Mouse (Mus musculus) liver, adult 2 months (tissue): ENCODE measurements at regions not wholly inside any gene's neighbourhood (a gene's known extent, or its start where the extent isn't known, plus 50 kb on each side); places are given as distances from the start of the nearest gene placed in this dataset.

Source experiments
- DNase-seq: peaks from one replicate; pipeline ENCODE4 v3.0.0-alpha.2; 2011; ENCODE audit warnings: low read depth, low spot score; ENCODE audit errors: extremely low read depth
- H3K27ac ChIP-seq: fragments of 200-500 bp; replicated peaks from 2 replicates; pipeline ENCODE4 v1.5.1; 2012; ENCODE audit warnings: low read depth, mild to moderate bottlenecking, control low read depth, inconsistent platforms, low read length; ENCODE audit not compliant: insufficient read depth
- H3K27me3 ChIP-seq: fragments of 200-500 bp; 2 replicates; pipeline ENCODE4 v1.6.1; 2012; ENCODE audit warnings: mild to moderate bottlenecking, moderate library complexity, low read length, inconsistent platforms; ENCODE audit not compliant: control insufficient read depth, insufficient read depth
- H3K36me3 ChIP-seq: fragments of 200-500 bp; 2 replicates; pipeline ENCODE4 v1.6.1; 2012; ENCODE audit warnings: low read length, inconsistent platforms; ENCODE audit not compliant: control insufficient read depth, insufficient read depth
- H3K4me1 ChIP-seq: fragments of 200-500 bp; 2 replicates; pipeline ENCODE4 v1.6.1; 2011; ENCODE audit warnings: low read length; ENCODE audit not compliant: control insufficient read depth, insufficient read depth
- H3K4me3 ChIP-seq: fragments of 200-500 bp; 2 replicates; pipeline ENCODE4 v1.5.1; 2011; ENCODE audit warnings: low read depth, mild to moderate bottlenecking, control low read depth, low read length, moderate library complexity; ENCODE audit not compliant: insufficient read depth
- H3K79me2 ChIP-seq: fragments of 200-500 bp; 2 replicates; pipeline ENCODE4 v1.6.1; 2012; ENCODE audit warnings: inconsistent platforms, mild to moderate bottlenecking, low read length, moderate library complexity; ENCODE audit not compliant: control insufficient read depth, insufficient read depth
- H3K9ac ChIP-seq: fragments of 200-500 bp; 2 replicates; pipeline ENCODE4 v1.6.1; 2012; ENCODE audit warnings: low read depth, mild to moderate bottlenecking, control low read depth, inconsistent platforms, low read length
- CTCF ChIP-seq: fragments of 200-500 bp; IDR thresholded peaks from 2 replicates; pipeline ENCODE4 v1.5.1; 2011; ENCODE audit warnings: low read depth, low read length, control low read depth
- POLR2A ChIP-seq: fragments of 200-500 bp; IDR thresholded peaks from 2 replicates; pipeline ENCODE4 v1.6.1; 2011; ENCODE audit warnings: low read length, control low read depth; ENCODE audit not compliant: insufficient read depth; ENCODE audit errors: extremely low read depth
- WGBS: fragments of 180-500 bp; shearing (Covaris S2); methylation state at CpG from one replicate; pipeline ENCODE4 v1.1.7; 2018; 5-methylcytosine and 5-hydroxymethylcytosine counted together

- Histone ChIP-seq H3K36me3 (no peaks in the 10 kb centered on the region), H3K4me1 (no peaks in the 10 kb centered on the region), H3K79me2 (no peaks in the 10 kb centered on the region), H3K4me3 (no peak overlapping the region), H3K27me3 (no peaks in the 10 kb centered on the region), H3K9ac (no peak overlapping the region), H3K27ac (no peak overlapping the region)
- no peak for DNase-seq
- TF ChIP-seq POLR2A (no peak), CTCF (no peak)
- WGBS = 80% methylated on average over 2 of the region's 2 CpGs
These were observed 224.3 kb upstream of the Dph6 start for GRCm38 (mm10) chr2:114879084-114879483.

- Histone ChIP-seq H3K79me2 (no peaks in the 10 kb centered on the region), H3K9ac (no peak overlapping the region), H3K27me3 (no peaks in the 10 kb centered on the region), H3K36me3 (no peaks in the 10 kb centered on the region), H3K4me1 (no peaks in the 10 kb centered on the region), H3K27ac (no peak overlapping the region), H3K4me3 (no peak overlapping the region)
- TF ChIP-seq CTCF (no peak), POLR2A (no peak)
- WGBS = 81% methylated on average over 2 of the region's 2 CpGs
- DNase-seq = no peak
These were observed 225.0 kb upstream of the Dph6 start for GRCm38 (mm10) chr2:114879784-114880183.

- DNase-seq = no peak
- TF ChIP-seq CTCF (no peak), POLR2A (no peak)
- WGBS = 83% methylated on average over 2 of the region's 2 CpGs
These were observed 231.0 kb upstream of the Dph6 start for GRCm38 (mm10) chr2:114885734-114886260.

GRCm38 (mm10) chr2:114898812-114899211 lies 244.0 kb upstream of the Dph6 start:
- Histone ChIP-seq H3K27me3 (no peaks in the 10 kb centered on the region), H3K9ac (no peak overlapping the region), H3K4me3 (no peak overlapping the region), H3K36me3 (no peaks in the 10 kb centered on the region), H3K27ac (no peak overlapping the region), H3K79me2 (no peaks in the 10 kb centered on the region), H3K4me1 (no peaks in the 10 kb centered on the region)
- no peak for TF ChIP-seq CTCF
- no peak for TF ChIP-seq POLR2A
- WGBS = 90% methylated on average over 2 of the region's 2 CpGs
- DNase-seq = no peak

More at GRCm38 (mm10) chr2:114885734-114886260, 231.0 kb upstream of the Dph6 start:
- Histone ChIP-seq H3K27me3 (no peaks in the 10 kb centered on the region), H3K79me2 (no peaks in the 10 kb centered on the region), H3K9ac (no peak overlapping the region), H3K36me3 (no peaks in the 10 kb centered on the region), H3K4me3 (no peak overlapping the region), H3K27ac (no peak overlapping the region), H3K4me1 (no peaks in the 10 kb centered on the region)

- no peak for DNase-seq
- no peaks in the 10 kb centered on the region for H3K79me2 ChIP-seq
- no peaks in the 10 kb centered on the region for H3K36me3 ChIP-seq
- TF ChIP-seq POLR2A (no peak), CTCF (no peak)
- 76% methylated on average over 7 of the region's 7 CpGs for WGBS
- H3K27me3 ChIP-seq = no peaks in the 10 kb centered on the region
- no peak overlapping the region for H3K4me3 ChIP-seq
- H3K27ac ChIP-seq = no peak overlapping the region
- H3K9ac ChIP-seq = no peak overlapping the region
- no peaks in the 10 kb centered on the region for H3K4me1 ChIP-seq
These were observed 257.2 kb upstream of the Dph6 start for GRCm38 (mm10) chr2:114911845-114912500.

GRCm38 (mm10) chr2:114915025-114915690 lies 260.4 kb upstream of the Dph6 start:
- H3K4me1 ChIP-seq = no peaks in the 10 kb centered on the region
- H3K79me2 ChIP-seq = no peaks in the 10 kb centered on the region
- H3K4me3 ChIP-seq = no peak overlapping the region
- no peak overlapping the region for H3K27ac ChIP-seq
- H3K36me3 ChIP-seq = no peaks in the 10 kb centered on the region
- 92% methylated on average over 6 of the region's 6 CpGs for WGBS
- no peaks in the 10 kb centered on the region for H3K27me3 ChIP-seq
- DNase-seq = no peak
- TF ChIP-seq POLR2A = no peak
- TF ChIP-seq CTCF = no peak
- H3K9ac ChIP-seq = no peak overlapping the region
